Mouse (Mus musculus): ENCODE measurements around the gene Clec4b1.
A peak's percentile ranks its signal among the peaks of the same experiment; 100 is the strongest.
"Not testable (repeated sequence)": the region's sequence is repeated elsewhere in the genome, so short reads cannot be mapped to it uniquely, and the experiment has no call there.

The Clec4b1 gene

GRCm38 (mm10) chr6:123049742-123050372, at the start of gene Clec4b1:
TSS of gene Clec4b1 (plus strand) at chr6:123049962.
- DNase-seq (ENCODE audit: low spot score) = no peak

GRCm38 (mm10) chr6:123004696-123005095, 45.1 kb upstream of the Clec4b1 start:
- DNase-seq (ENCODE audit: low spot score) = not testable (repeated sequence)

GRCm38 (mm10) chr6:123005591-123005990, 44.2 kb upstream of the Clec4b1 start:
- peak; percentile 1 for DNase-seq (ENCODE audit: low spot score)

- no peak for DNase-seq (ENCODE audit: low spot score)
Measured at GRCm38 (mm10) chr6:123095125-123095843, 45.5 kb downstream of the Clec4b1 start.

GRCm38 (mm10) chr6:123106128-123106527, 56.4 kb downstream of the Clec4b1 start, which contains the start of gene Clec4a2:
TSS of gene Clec4a2 (plus strand) at chr6:123106428.
- not testable (repeated sequence) for DNase-seq (ENCODE audit: low spot score)
